Mouse (Mus musculus) bone marrow, adult 2 months (tissue): ENCODE results near the gene Nptn. TPM values are rescaled to one million over a fixed set of nuclear protein-coding genes. Genes with fewer than 3 reads are reported as not detected.

Experiments used
- H3K27ac ChIP-seq: fragments of 200-500 bp; 2 replicates; pipeline ENCODE4 v1.5.1; 2012; ENCODE audit warnings: low read depth, mild to moderate bottlenecking, control low read depth, inconsistent platforms, low read length; ENCODE audit not compliant: control insufficient read depth, poor library complexity, insufficient read depth
- H3K4me1 ChIP-seq: fragments of 200-500 bp; 2 replicates; pipeline ENCODE4 v1.6.1; 2011; ENCODE audit warnings: low read length; ENCODE audit not compliant: control insufficient read depth, insufficient read depth
- H3K4me3 ChIP-seq: fragments of 200-500 bp; replicated peaks from 2 replicates; pipeline ENCODE3; 2011; ENCODE audit warnings: mild to moderate bottlenecking, low read depth, low read length, control low read depth; ENCODE audit not compliant: control insufficient read depth
- CTCF ChIP-seq: fragments of 200-500 bp; IDR thresholded peaks from 2 replicates; pipeline ENCODE4 v1.5.1; 2011; ENCODE audit warnings: low read length, control low read depth; ENCODE audit not compliant: control insufficient read depth, insufficient read depth
- POLR2A ChIP-seq: fragments of 200-500 bp; IDR thresholded peaks from 2 replicates; pipeline ENCODE4 v1.6.1; 2011; ENCODE audit warnings: low read depth, mild to moderate bottlenecking, control low read depth, low read length, borderline replicate concordance; ENCODE audit not compliant: control insufficient read depth
- WGBS: fragments of 180-500 bp; shearing (Covaris S2); methylation state at CpG from one replicate; pipeline ENCODE4 v1.1.7; 2018; 5-methylcytosine and 5-hydroxymethylcytosine counted together
- polyA plus RNA-seq: library from polyadenylated mRNA; stranded (reverse); fragments of >200 nt; gene quantifications from 2 replicates; pipeline ENCODE4 v1.2.4, GENCODE M21; 2011; ENCODE audit warnings: low replicate concordance; ENCODE audit not compliant: missing spikeins, insufficient read depth, insufficient read length

Nptn gene
- polyA plus RNA-seq, 1 experiment, result 47.4 TPM

GRCm38 (mm10) chr9:58665492-58665891 is 83.5 kb downstream of the Nptn start:
- TF ChIP-seq CTCF (no peak), POLR2A (no peak)
- WGBS, result 94% methylated on average over 9 of the region's 9 CpGs

GRCm38 (mm10) chr9:58666191-58666590 is 84.2 kb downstream of the Nptn start:
- peaks cover 5% of the 10 kb centered on the region for H3K4me1 ChIP-seq
- no peak overlapping the region for H3K4me3 ChIP-seq
- no peak overlapping the region for H3K27ac ChIP-seq
- WGBS, result 93% methylated on average over 9 of the region's 9 CpGs
- no peak for TF ChIP-seq POLR2A
- no peak for TF ChIP-seq CTCF

More at GRCm38 (mm10) chr9:58665492-58665891, 83.5 kb downstream of the Nptn start:
- H3K4me3 ChIP-seq, result no peak overlapping the region
- H3K27ac ChIP-seq, result no peak overlapping the region
- H3K4me1 ChIP-seq, result peaks cover 5% of the 10 kb centered on the region

- 96% methylated on average over 9 of the region's 9 CpGs for WGBS
- no peak for TF ChIP-seq POLR2A
- no peak overlapping the region for H3K27ac ChIP-seq
Observed at GRCm38 (mm10) chr9:58667244-58667643, 85.2 kb downstream of the Nptn start.

GRCm38 (mm10) chr9:58668171-58668570 is 86.1 kb downstream of the Nptn start:
- Histone ChIP-seq H3K4me1 (peaks cover under 1% of the 10 kb centered on the region; the same call in 1 of the 2 replicates), H3K4me3 (no peak overlapping the region), H3K27ac (no peak overlapping the region)
- TF ChIP-seq POLR2A (no peak), CTCF (no peak)
- 87% methylated on average over 3 of the region's 3 CpGs for WGBS

More at GRCm38 (mm10) chr9:58667244-58667643, 85.2 kb downstream of the Nptn start:
- peaks cover 5% of the 10 kb centered on the region for H3K4me1 ChIP-seq
- no peak overlapping the region for H3K4me3 ChIP-seq

GRCm38 (mm10) chr9:58669071-58669470 is 87.0 kb downstream of the Nptn start:
- TF ChIP-seq POLR2A (no peak), CTCF (no peak)
- no peak overlapping the region for H3K27ac ChIP-seq
- no peaks in the 10 kb centered on the region for H3K4me1 ChIP-seq
- 81% methylated on average over 3 of the region's 3 CpGs for WGBS
- H3K4me3 ChIP-seq, result no peak overlapping the region

GRCm38 (mm10) chr9:58669819-58670218 is 87.8 kb downstream of the Nptn start:
- no peak overlapping the region for H3K27ac ChIP-seq
- no peak overlapping the region for H3K4me3 ChIP-seq
- no peak for TF ChIP-seq POLR2A
- TF ChIP-seq CTCF, result no peak
- 79% methylated on average over 6 of the region's 6 CpGs for WGBS
- no peaks in the 10 kb centered on the region for H3K4me1 ChIP-seq

- Histone ChIP-seq H3K27ac (no peak overlapping the region), H3K4me1 (no peaks in the 10 kb centered on the region), H3K4me3 (no peak overlapping the region)
- WGBS, result 74% methylated on average over 4 of the region's 4 CpGs
- TF ChIP-seq POLR2A (no peak), CTCF (no peak)
Observed at GRCm38 (mm10) chr9:58672474-58672873, 90.4 kb downstream of the Nptn start.

- Histone ChIP-seq H3K4me1 (no peaks in the 10 kb centered on the region), H3K27ac (no peak overlapping the region), H3K4me3 (no peak overlapping the region)
- 76% methylated on average over 11 of the region's 11 CpGs for WGBS
- no peak for TF ChIP-seq CTCF
- TF ChIP-seq POLR2A, result no peak
Observed at GRCm38 (mm10) chr9:58674736-58675135, 92.7 kb downstream of the Nptn start.

GRCm38 (mm10) chr9:58675371-58675770 is 93.3 kb downstream of the Nptn start:
- no peak overlapping the region for H3K4me3 ChIP-seq

More at GRCm38 (mm10) chr9:58675371-58675770, 93.3 kb downstream of the Nptn start:
- WGBS, result 79% methylated on average over 6 of the region's 6 CpGs
- TF ChIP-seq CTCF (no peak), POLR2A (no peak)
- Histone ChIP-seq H3K27ac (no peak overlapping the region), H3K4me1 (no peaks in the 10 kb centered on the region)
